Mouse (Mus musculus) erythroblast, embryonic 14.5 days (primary cell): ENCODE results near the gene Ppp1r12b. TPM values are rescaled to one million over a fixed set of nuclear protein-coding genes. Genes with fewer than 3 reads are reported as not detected.

ENCODE experiments used
- H3K27me3 ChIP-seq: 2 replicates; pipeline ENCODE4 v1.6.1; 2012; ENCODE audit warnings: inconsistent platforms; ENCODE audit not compliant: control insufficient read depth
- H3K36me3 ChIP-seq: 2 replicates; pipeline ENCODE4 v1.6.1; 2012; ENCODE audit warnings: mild to moderate bottlenecking, inconsistent platforms; ENCODE audit not compliant: control insufficient read depth
- H3K4me1 ChIP-seq: 2 replicates; pipeline ENCODE4 v1.6.1; 2012; ENCODE audit warnings: inconsistent platforms; ENCODE audit not compliant: control insufficient read depth
- H3K4me3 ChIP-seq: replicated peaks from 2 replicates; pipeline ENCODE3; 2012; ENCODE audit warnings: moderate library complexity, mild to moderate bottlenecking, inconsistent platforms
- H3K9me3 ChIP-seq: 2 replicates; pipeline ENCODE4 v1.6.1; 2012; ENCODE audit warnings: low read length, inconsistent platforms, mixed read lengths; ENCODE audit not compliant: control insufficient read depth
- GATA1 ChIP-seq: IDR thresholded peaks from 2 replicates; pipeline ENCODE4 v1.6.1; 2012; ENCODE audit warnings: low read length, inconsistent platforms, mixed read lengths
- TAL1 ChIP-seq: IDR thresholded peaks from 3 replicates; pipeline ENCODE4 v1.6.1; 2012; ENCODE audit warnings: low read length, inconsistent platforms, mixed read lengths
- polyA plus RNA-seq: library from polyadenylated mRNA; stranded (reverse); fragments of >175 nt; gene quantifications from 2 replicates; pipeline ENCODE4 v1.2.3, GENCODE M21; 2012

The Ppp1r12b gene
- polyA plus RNA-seq, 1 experiment: 0.11 TPM

DNA sequence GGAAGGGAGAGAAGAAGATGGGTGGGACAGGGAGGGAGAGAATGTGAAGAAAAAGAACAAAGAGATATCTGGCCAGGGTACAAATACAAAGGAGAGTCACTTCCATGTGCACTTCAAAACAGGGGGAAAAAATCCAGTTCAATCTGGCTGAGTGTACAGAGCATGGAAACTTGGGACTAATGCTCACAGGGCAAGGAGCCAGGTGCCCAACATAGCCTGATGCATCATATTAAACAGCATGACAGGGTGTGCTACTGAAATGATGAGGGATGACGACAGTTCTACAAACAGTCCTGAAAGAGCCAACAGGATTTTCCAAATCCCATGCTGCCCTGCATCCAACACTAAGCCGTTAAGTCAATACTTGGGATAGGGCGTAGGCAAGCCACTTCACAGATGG, 5.8 kb downstream of the Ppp1r12b start:
- Histone ChIP-seq H3K4me1 (peaks cover 19% of the 10 kb centered on the region), H3K4me3 (no peak overlapping the region), H3K27me3 (no peaks in the 10 kb centered on the region), H3K36me3 (peaks cover 11% of the 10 kb centered on the region), H3K9me3 (no peaks in the 10 kb centered on the region)
- TF ChIP-seq GATA1 (no peak), TAL1 (no peak)

- Histone ChIP-seq H3K36me3 (peaks cover 9% of the 10 kb centered on the region), H3K4me3 (no peak overlapping the region), H3K9me3 (no peaks in the 10 kb centered on the region), H3K4me1 (peaks cover 8% of the 10 kb centered on the region), H3K27me3 (no peaks in the 10 kb centered on the region)
- TF ChIP-seq TAL1 (no peak), GATA1 (no peak)
Measured at GRCm38 (mm10) chr1:134947590-134947989, 8.2 kb downstream of the Ppp1r12b start.

DNA sequence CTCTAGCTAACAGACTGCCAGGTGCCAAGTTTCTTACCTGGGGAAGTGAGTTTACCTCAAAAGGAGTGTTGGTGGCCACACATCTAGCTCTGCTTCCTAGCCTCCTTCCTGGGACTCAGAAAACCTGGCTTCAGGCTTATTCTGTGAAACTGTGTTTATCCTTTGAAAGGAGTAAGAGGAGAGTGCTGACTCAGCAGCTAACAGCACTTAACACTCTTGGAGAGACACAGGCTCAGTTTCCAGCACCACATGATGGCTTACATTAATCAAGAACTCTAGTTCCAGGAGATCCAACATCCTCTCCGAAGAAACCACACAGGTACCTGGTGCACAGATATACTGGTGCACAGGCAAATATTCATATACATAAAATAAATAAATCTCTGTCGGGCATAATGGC, 12.8 kb downstream of the Ppp1r12b start:
- Histone ChIP-seq H3K9me3 (no peaks in the 10 kb centered on the region), H3K36me3 (peaks cover 2% of the 10 kb centered on the region), H3K27me3 (no peaks in the 10 kb centered on the region), H3K4me1 (peaks cover 23% of the 10 kb centered on the region), H3K4me3 (no peak overlapping the region)
- no peak for TF ChIP-seq TAL1
- TF ChIP-seq GATA1: no peak

- peaks cover 15% of the 10 kb centered on the region for H3K4me1 ChIP-seq
Measured at GRCm38 (mm10) chr1:134940863-134941262, 14.9 kb downstream of the Ppp1r12b start.

DNA sequence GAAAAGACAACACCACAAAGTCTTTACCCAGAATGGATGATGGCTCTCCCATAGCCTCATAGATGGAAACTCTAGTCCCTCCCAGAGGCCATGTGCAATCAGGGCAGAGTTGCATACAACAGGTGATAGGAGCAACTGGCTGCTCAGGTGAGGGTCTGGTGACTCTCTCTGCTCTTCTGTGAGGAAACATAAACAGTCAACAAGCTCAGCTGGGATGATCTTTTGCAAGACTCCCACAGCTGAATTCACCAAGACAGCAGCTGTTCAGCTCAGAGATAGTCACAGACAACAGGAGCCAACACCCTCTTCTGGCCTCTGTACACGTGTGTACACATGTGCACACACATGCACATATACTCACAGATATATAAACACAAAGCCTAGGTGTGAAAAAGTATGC, 17.5 kb downstream of the Ppp1r12b start:
- Histone ChIP-seq H3K36me3 (no peaks in the 10 kb centered on the region), H3K4me3 (no peak overlapping the region), H3K27me3 (no peaks in the 10 kb centered on the region), H3K4me1 (peaks cover 15% of the 10 kb centered on the region), H3K9me3 (no peaks in the 10 kb centered on the region)
- TF ChIP-seq GATA1: no peak
- TF ChIP-seq TAL1: no peak

More at GRCm38 (mm10) chr1:134940863-134941262, 14.9 kb downstream of the Ppp1r12b start:
- no peaks in the 10 kb centered on the region; the same call in 1 of the 2 replicates for H3K36me3 ChIP-seq
- H3K27me3 ChIP-seq: no peaks in the 10 kb centered on the region
- no peak overlapping the region for H3K4me3 ChIP-seq
- H3K9me3 ChIP-seq: no peaks in the 10 kb centered on the region
- no peak for TF ChIP-seq GATA1
- no peak for TF ChIP-seq TAL1

GRCm38 (mm10) chr1:134936335-134936734, 19.4 kb downstream of the Ppp1r12b start:
- no peak for TF ChIP-seq GATA1
- TF ChIP-seq TAL1: no peak
- H3K4me1 ChIP-seq: peaks cover 15% of the 10 kb centered on the region
- H3K36me3 ChIP-seq: no peaks in the 10 kb centered on the region
- no peak overlapping the region for H3K4me3 ChIP-seq
- no peaks in the 10 kb centered on the region for H3K9me3 ChIP-seq
- no peaks in the 10 kb centered on the region for H3K27me3 ChIP-seq

DNA sequence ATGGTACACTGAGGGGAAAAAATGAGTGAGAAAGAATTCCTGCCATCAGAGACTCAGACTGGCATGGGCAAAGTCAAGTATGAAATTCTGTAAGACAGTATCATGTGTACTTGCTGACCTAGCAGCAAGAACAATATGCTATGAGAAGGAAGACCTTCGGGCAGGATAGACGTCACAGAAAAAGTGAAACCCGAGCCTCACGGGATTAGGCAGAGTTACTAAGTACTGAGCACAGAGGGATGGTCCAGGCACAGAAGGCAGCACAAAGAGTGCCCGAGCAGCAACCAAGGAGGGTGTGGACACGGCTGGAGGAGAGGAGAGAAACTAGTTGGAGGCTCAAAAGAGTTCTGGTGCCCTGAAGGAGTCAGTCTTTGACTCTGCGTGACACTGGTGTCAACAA, 23.3 kb downstream of the Ppp1r12b start:
- TF ChIP-seq GATA1 (no peak), TAL1 (no peak)
- Histone ChIP-seq H3K36me3 (no peaks in the 10 kb centered on the region), H3K4me3 (no peak overlapping the region)

DNA sequence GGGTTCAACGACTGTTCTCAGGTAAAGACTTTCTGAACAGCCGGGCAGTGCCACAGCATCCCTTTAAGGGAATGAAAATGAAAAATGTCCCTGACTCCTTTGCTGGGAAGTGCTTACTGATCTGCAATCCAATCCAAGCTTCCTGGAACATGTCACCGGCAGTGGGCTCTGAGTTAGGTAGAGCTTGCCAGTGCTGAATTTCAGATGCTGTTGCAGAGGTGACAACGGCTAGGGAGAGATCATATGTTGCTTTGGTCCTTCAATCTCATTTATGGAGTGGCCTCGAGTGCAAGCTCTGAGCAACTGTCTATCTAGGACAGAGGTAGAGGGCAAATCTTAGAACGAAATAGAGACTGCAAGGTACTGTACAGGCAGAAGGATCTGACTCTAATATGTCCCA, 36.7 kb downstream of the Ppp1r12b start:
- Histone ChIP-seq H3K4me3 (no peak overlapping the region), H3K9me3 (no peaks in the 10 kb centered on the region), H3K27me3 (no peaks in the 10 kb centered on the region), H3K4me1 (peaks cover 2% of the 10 kb centered on the region), H3K36me3 (no peaks in the 10 kb centered on the region)
- no peak for TF ChIP-seq TAL1
- TF ChIP-seq GATA1: no peak

More for the DNA sequence above, 23.3 kb downstream of the Ppp1r12b start:
- H3K4me1 ChIP-seq: no peaks in the 10 kb centered on the region
- no peaks in the 10 kb centered on the region for H3K9me3 ChIP-seq
- H3K27me3 ChIP-seq: no peaks in the 10 kb centered on the region

DNA sequence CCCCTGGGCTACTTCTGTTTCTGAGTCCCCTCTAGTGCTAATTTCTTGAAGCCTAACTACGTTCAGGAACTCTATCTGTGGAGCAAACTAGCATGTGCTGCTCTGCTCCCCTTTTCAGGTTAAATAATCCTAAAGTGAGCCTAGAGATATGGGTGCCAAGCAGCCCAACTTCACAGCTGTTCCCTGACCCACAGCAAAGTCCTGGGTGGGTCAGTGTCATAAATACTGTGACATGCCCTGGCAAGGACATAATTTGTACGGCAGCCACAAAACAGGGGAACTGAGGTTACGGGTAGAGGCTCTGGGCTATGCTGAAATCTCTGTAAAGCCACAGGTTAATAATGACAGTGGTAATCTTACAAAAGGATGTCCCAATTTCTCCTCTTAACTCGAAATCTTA, 40.3 kb downstream of the Ppp1r12b start:
- Histone ChIP-seq H3K4me3 (no peak overlapping the region), H3K4me1 (no peaks in the 10 kb centered on the region), H3K9me3 (no peaks in the 10 kb centered on the region), H3K27me3 (no peaks in the 10 kb centered on the region), H3K36me3 (no peaks in the 10 kb centered on the region)
- TF ChIP-seq GATA1: no peak
- TF ChIP-seq TAL1: no peak

- no peaks in the 10 kb centered on the region for H3K9me3 ChIP-seq
- no peaks in the 10 kb centered on the region for H3K4me1 ChIP-seq
- no peaks in the 10 kb centered on the region for H3K36me3 ChIP-seq
- no peaks in the 10 kb centered on the region for H3K27me3 ChIP-seq
- no peak overlapping the region for H3K4me3 ChIP-seq
- TF ChIP-seq GATA1 (no peak), TAL1 (no peak)
Measured at GRCm38 (mm10) chr1:134913535-134913934, 42.2 kb downstream of the Ppp1r12b start.
